Mouse (Mus musculus): ENCODE data around the gene Hmcn1. TPM values are rescaled to one million over a fixed set of nuclear protein-coding genes. Genes with fewer than 3 reads are reported as not detected.
A peak's percentile ranks its signal among the peaks of the same experiment; 100 is the strongest.

Hmcn1 gene
- polyA plus RNA-seq, 1 experiment from 2014 or later = 1.7 TPM

GRCm38 (mm10) chr1:150991745-150992554, 1.3 kb downstream of the Hmcn1 start:
- no peak overlapping the region for H3K9ac ChIP-seq

GRCm38 (mm10) chr1:150984888-150985287, 8.3 kb downstream of the Hmcn1 start:
- Histone ChIP-seq H3K4me2 (no peak overlapping the region), H3K9ac (no peak overlapping the region), H3K4me1 (replicated peaks) (no peaks in the 10 kb centered on the region), H3K9me3 (replicated peaks) (no peaks in the 10 kb centered on the region), H3K4me3 (replicated peaks) (no peak overlapping the region), H3K27me3 (no peaks in the 10 kb centered on the region), H3K36me3 (replicated peaks) (no peaks in the 10 kb centered on the region), H3K27ac (replicated peaks) (no peak overlapping the region)
- ATAC-seq (ENCODE audit: insufficient read depth) = no peak
- 54% methylated on average over 4 of the region's 4 CpGs for WGBS (ENCODE audit: insufficient replicate concordance)

More at GRCm38 (mm10) chr1:150991745-150992554, 1.3 kb downstream of the Hmcn1 start:
- H3K4me3 ChIP-seq (replicated peaks) = peak overlapping the region; percentile 24
- no peak overlapping the region for H3K27ac ChIP-seq (replicated peaks)
- no peaks in the 10 kb centered on the region; the same call in 1 of the 2 replicates for H3K4me1 ChIP-seq (replicated peaks)
- peaks cover 27% of the 10 kb centered on the region for H3K27me3 ChIP-seq
- H3K4me2 ChIP-seq = peak overlapping the region; percentile 68
- H3K36me3 ChIP-seq (replicated peaks) = no peaks in the 10 kb centered on the region
- no peak for ATAC-seq (ENCODE audit: insufficient read depth)
- 11% methylated on average over 10 of the region's 10 CpGs for WGBS (ENCODE audit: insufficient replicate concordance)
- no peaks in the 10 kb centered on the region for H3K9me3 ChIP-seq (replicated peaks)

DNA sequence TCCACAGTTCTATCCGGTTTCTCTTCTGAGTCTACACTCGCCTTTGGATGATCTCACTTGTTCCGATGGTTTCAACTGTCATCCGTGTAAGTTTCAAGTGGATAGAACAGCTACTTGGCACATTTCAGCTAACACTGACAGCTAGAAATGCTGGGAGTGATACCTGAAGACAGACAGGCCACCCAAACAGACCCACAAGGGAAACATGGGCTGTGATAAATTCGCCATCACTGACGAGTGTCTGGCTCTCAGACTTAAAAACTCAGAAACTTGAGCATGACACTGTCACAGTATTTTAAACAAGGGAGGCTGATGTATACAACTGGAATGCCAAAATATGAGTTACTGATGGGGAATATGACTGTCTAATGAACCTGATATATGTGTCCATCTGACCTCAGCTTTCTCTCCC, 9.1 kb downstream of the Hmcn1 start:
- H3K4me3 ChIP-seq (replicated peaks) = no peak overlapping the region
- no peak overlapping the region for H3K4me2 ChIP-seq
- WGBS (ENCODE audit: insufficient replicate concordance) = 62% methylated on average over 6 of the region's 6 CpGs
- H3K36me3 ChIP-seq (replicated peaks) = no peaks in the 10 kb centered on the region
- H3K9me3 ChIP-seq (replicated peaks) = no peaks in the 10 kb centered on the region
- no peaks in the 10 kb centered on the region for H3K4me1 ChIP-seq (replicated peaks)
- no peaks in the 10 kb centered on the region for H3K27me3 ChIP-seq
- H3K27ac ChIP-seq (replicated peaks) = no peak overlapping the region
- H3K9ac ChIP-seq = no peak overlapping the region
- no peak for ATAC-seq (ENCODE audit: insufficient read depth)

GRCm38 (mm10) chr1:150978651-150979050, 14.6 kb downstream of the Hmcn1 start:
- H3K9me3 ChIP-seq (replicated peaks) = no peaks in the 10 kb centered on the region
- H3K27ac ChIP-seq (replicated peaks) = no peak overlapping the region
- no peaks in the 10 kb centered on the region for H3K36me3 ChIP-seq (replicated peaks)
- no peak overlapping the region for H3K4me3 ChIP-seq (replicated peaks)
- ATAC-seq (ENCODE audit: insufficient read depth) = no peak
- WGBS (ENCODE audit: insufficient replicate concordance) = 59% methylated on average over 3 of the region's 3 CpGs
- H3K27me3 ChIP-seq = no peaks in the 10 kb centered on the region
- H3K4me1 ChIP-seq (replicated peaks) = no peaks in the 10 kb centered on the region
- H3K9ac ChIP-seq = no peak overlapping the region
- no peak overlapping the region for H3K4me2 ChIP-seq

GRCm38 (mm10) chr1:150976263-150976662, 17.0 kb downstream of the Hmcn1 start:
- H3K9me3 ChIP-seq (replicated peaks) = no peaks in the 10 kb centered on the region
- no peak overlapping the region for H3K4me2 ChIP-seq
- H3K27ac ChIP-seq (replicated peaks) = no peak overlapping the region
- no peak for ATAC-seq (ENCODE audit: insufficient read depth)
- H3K27me3 ChIP-seq = no peaks in the 10 kb centered on the region
- no peaks in the 10 kb centered on the region for H3K4me1 ChIP-seq (replicated peaks)
- 17% methylated on average over 2 of the region's 2 CpGs for WGBS (ENCODE audit: insufficient replicate concordance)
- no peak overlapping the region for H3K9ac ChIP-seq
- H3K4me3 ChIP-seq (replicated peaks) = no peak overlapping the region
- H3K36me3 ChIP-seq (replicated peaks) = no peaks in the 10 kb centered on the region

GRCm38 (mm10) chr1:150959486-150960074, 33.7 kb downstream of the Hmcn1 start:
- WGBS (ENCODE audit: insufficient replicate concordance) = 59% methylated on average over 5 of the region's 5 CpGs
- no peak overlapping the region for H3K27ac ChIP-seq (replicated peaks)
- H3K36me3 ChIP-seq (replicated peaks) = no peaks in the 10 kb centered on the region
- H3K9ac ChIP-seq = no peak overlapping the region
- H3K9me3 ChIP-seq (replicated peaks) = no peaks in the 10 kb centered on the region
- no peak overlapping the region for H3K4me2 ChIP-seq
- no peaks in the 10 kb centered on the region for H3K27me3 ChIP-seq
- ATAC-seq (ENCODE audit: insufficient read depth) = no peak
- H3K4me1 ChIP-seq (replicated peaks) = no peaks in the 10 kb centered on the region
- H3K4me3 ChIP-seq (replicated peaks) = no peak overlapping the region

DNA sequence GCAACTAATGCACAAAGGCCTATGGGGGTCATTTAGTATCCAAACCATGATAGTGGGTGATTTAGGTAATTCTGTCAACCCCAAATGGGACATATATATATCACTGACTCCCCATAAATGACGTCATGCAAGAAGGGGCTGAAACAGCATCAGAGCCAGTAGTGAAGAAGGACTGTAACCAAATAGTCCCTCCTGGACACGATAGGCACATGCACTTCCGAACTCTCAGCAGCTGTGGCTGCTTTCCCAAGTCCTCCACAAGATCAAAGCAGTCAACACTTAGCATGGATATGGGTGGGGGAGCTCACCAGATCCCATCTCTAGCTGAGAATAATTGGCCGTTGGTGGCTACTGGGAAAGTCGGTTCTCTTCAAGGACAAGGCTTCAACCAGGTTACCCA, 42.2 kb downstream of the Hmcn1 start:
- H3K27ac ChIP-seq (replicated peaks) = no peak overlapping the region
- no peak overlapping the region for H3K4me2 ChIP-seq
- WGBS (ENCODE audit: insufficient replicate concordance) = 63% methylated on average over 5 of the region's 5 CpGs
- H3K4me1 ChIP-seq (replicated peaks) = no peaks in the 10 kb centered on the region
- H3K36me3 ChIP-seq (replicated peaks) = no peaks in the 10 kb centered on the region
- H3K9me3 ChIP-seq (replicated peaks) = no peaks in the 10 kb centered on the region
- no peak overlapping the region for H3K9ac ChIP-seq
- H3K27me3 ChIP-seq = no peaks in the 10 kb centered on the region
- no peak for ATAC-seq (ENCODE audit: insufficient read depth)
- no peak overlapping the region for H3K4me3 ChIP-seq (replicated peaks)

- Histone ChIP-seq H3K36me3 (replicated peaks) (no peaks in the 10 kb centered on the region), H3K9me3 (replicated peaks) (no peaks in the 10 kb centered on the region), H3K27me3 (no peaks in the 10 kb centered on the region), H3K4me3 (replicated peaks) (no peak overlapping the region), H3K27ac (replicated peaks) (no peak overlapping the region), H3K9ac (no peak overlapping the region), H3K4me2 (no peak overlapping the region), H3K4me1 (replicated peaks) (no peaks in the 10 kb centered on the region)
- WGBS (ENCODE audit: insufficient replicate concordance) = 48% methylated on average over 3 of the region's 3 CpGs
- ATAC-seq (ENCODE audit: insufficient read depth) = no peak
Observed at GRCm38 (mm10) chr1:150950046-150950445, 43.2 kb downstream of the Hmcn1 start.

DNA sequence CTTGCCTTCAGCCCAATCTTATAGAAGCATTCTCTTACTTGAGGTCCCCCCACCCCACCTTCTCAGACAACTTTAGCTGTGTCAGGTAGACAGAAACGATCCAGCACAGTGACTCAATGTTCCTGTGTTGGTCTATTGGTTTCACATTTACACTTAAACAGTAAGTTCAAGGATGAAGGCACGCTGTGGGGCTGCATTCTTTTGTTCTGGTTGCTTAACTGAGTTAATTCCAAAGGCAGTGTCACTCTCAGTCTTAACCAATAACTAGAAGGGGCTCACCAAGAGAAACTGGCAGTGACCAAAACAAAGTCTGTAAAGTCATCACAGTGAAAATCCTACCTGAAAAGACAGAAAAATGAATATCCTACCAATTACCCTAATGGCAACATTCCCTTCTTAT, 44.3 kb downstream of the Hmcn1 start:
- H3K9me3 ChIP-seq (replicated peaks) = no peaks in the 10 kb centered on the region
- H3K27me3 ChIP-seq = no peaks in the 10 kb centered on the region
- H3K4me1 ChIP-seq (replicated peaks) = no peaks in the 10 kb centered on the region
- H3K36me3 ChIP-seq (replicated peaks) = no peaks in the 10 kb centered on the region
- H3K4me3 ChIP-seq (replicated peaks) = no peak overlapping the region
- H3K9ac ChIP-seq = no peak overlapping the region
- no peak for ATAC-seq (ENCODE audit: insufficient read depth)
- 45% methylated on average over 2 of the region's 2 CpGs for WGBS (ENCODE audit: insufficient replicate concordance)
- no peak overlapping the region for H3K4me2 ChIP-seq
- H3K27ac ChIP-seq (replicated peaks) = no peak overlapping the region

DNA sequence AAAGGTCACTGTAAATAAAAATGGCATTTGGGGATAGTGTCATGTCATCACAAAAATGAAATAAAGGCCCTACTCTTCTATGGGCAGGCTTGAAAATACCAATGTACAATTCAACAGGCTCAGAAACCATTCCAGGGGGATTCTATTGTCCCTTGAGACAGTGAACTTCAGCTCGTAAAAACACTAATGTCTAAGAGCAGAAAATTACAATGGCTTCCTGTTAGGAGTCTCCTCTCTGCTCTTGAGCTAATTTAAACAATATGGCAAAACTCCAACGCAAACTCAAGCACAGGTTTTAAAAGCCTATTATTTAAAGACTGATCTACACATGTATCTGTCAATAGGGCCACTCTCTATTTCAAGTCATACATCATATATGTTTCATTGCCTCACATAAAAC, 49.6 kb downstream of the Hmcn1 start:
- WGBS (ENCODE audit: insufficient replicate concordance) = 44% methylated on average over 2 of the region's 2 CpGs
- ATAC-seq (ENCODE audit: insufficient read depth) = no peak
- no peak overlapping the region for H3K4me2 ChIP-seq
- no peak overlapping the region for H3K9ac ChIP-seq
- no peak overlapping the region for H3K27ac ChIP-seq (replicated peaks)
- H3K36me3 ChIP-seq (replicated peaks) = no peaks in the 10 kb centered on the region
- no peaks in the 10 kb centered on the region for H3K9me3 ChIP-seq (replicated peaks)
- no peaks in the 10 kb centered on the region for H3K4me1 ChIP-seq (replicated peaks)
- H3K27me3 ChIP-seq = no peaks in the 10 kb centered on the region
- no peak overlapping the region for H3K4me3 ChIP-seq (replicated peaks)

GRCm38 (mm10) chr1:150942143-150942542, 51.1 kb downstream of the Hmcn1 start:
- H3K9ac ChIP-seq = no peak overlapping the region
- ATAC-seq (ENCODE audit: insufficient read depth) = no peak
- no peak overlapping the region for H3K4me2 ChIP-seq
- H3K4me3 ChIP-seq (replicated peaks) = no peak overlapping the region
- H3K27me3 ChIP-seq = no peaks in the 10 kb centered on the region
- H3K4me1 ChIP-seq (replicated peaks) = no peaks in the 10 kb centered on the region
- WGBS (ENCODE audit: insufficient replicate concordance) = 58% methylated on average over 2 of the region's 2 CpGs
- H3K36me3 ChIP-seq (replicated peaks) = no peaks in the 10 kb centered on the region
- H3K27ac ChIP-seq (replicated peaks) = no peak overlapping the region
- H3K9me3 ChIP-seq (replicated peaks) = no peaks in the 10 kb centered on the region
